ENCODE assay signal across 15 mouse cellular contexts in the genomic region with DNA sequence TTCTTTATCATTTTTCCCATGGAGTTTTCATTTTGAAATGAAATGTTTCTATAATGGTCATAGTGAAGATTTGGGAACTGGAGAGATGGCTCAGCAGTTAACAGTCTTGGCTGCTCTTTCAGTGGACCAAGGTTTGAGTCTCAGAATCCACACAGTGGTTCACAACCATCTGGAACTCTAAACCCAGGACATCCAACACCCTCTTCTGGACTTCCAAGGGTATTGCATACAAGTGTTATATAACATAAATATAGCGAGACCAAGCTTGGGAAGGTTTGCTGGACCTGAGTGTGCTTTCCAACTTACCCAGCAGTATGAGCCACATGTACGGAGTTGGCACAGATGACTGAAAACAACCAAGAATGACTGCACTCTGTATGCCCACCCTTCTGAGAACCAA. TPM values are rescaled to one million over a fixed set of nuclear protein-coding genes. Genes with fewer than 3 reads are reported as not detected.
DNase-seq lines count a peak whose midpoint lies in the region; ATAC-seq and TF ChIP-seq lines count a peak whose summit lies in the region.
"Had no signal": no experiment of that assay in that cellular context is flagged by ENCODE, and none has a peak within 500 bp of the region (broad histone marks: within the 10 kb centered on the region; RNA-seq: fewer than 3 reads in every experiment).

No protein-coding gene starts in this region.

- H3K27ac ChIP-seq in intestine, embryonic 15.5 days: no peak overlapping the region
- no peak overlapping the region for H3K27ac ChIP-seq in intestine, embryonic 16.5 days (ENCODE audit: low read length)
- no peak overlapping the region for H3K27ac ChIP-seq in liver, adult 2 months (replicated peaks; ENCODE audit: insufficient read depth, low read depth, low read length)
- H3K27ac ChIP-seq in liver, embryonic 11.5 days (ENCODE audit: low read depth, low read length): no peak overlapping the region
- H3K27ac ChIP-seq: forebrain, embryonic 15.5 days; limb, embryonic 12.5 days; lung, embryonic 15.5 days; neural tube, embryonic 13.5 days had no signal

- no peak for TF ChIP-seq POLR2A in liver, adult 2 months (IDR thresholded peaks at IDR 0.05; ENCODE audit: extremely low read depth, insufficient read depth, low read length)

- H3K36me3 ChIP-seq in intestine, embryonic 15.5 days: no peaks in the 10 kb centered on the region; the same call in 1 of the 2 replicates
- H3K36me3 ChIP-seq in intestine, embryonic 16.5 days (ENCODE audit: control insufficient read depth, insufficient read depth, low read length): no peaks in the 10 kb centered on the region
- H3K36me3 ChIP-seq in liver, adult 2 months (ENCODE audit: control insufficient read depth, insufficient read depth, low read length): no peaks in the 10 kb centered on the region
- no peaks in the 10 kb centered on the region for H3K36me3 ChIP-seq in liver, embryonic 11.5 days (ENCODE audit: control insufficient read depth, insufficient read depth, low read length)
- H3K36me3 ChIP-seq: forebrain, embryonic 15.5 days; limb, embryonic 12.5 days; lung, embryonic 15.5 days; neural tube, embryonic 13.5 days had no signal

- 0 out of 2 replicates have a peak, but pooled peaks have one; percentile 21 for ATAC-seq in intestine, embryonic 15.5 days
- ATAC-seq in intestine, embryonic 16.5 days: no peak
- no peak for ATAC-seq in liver, embryonic 11.5 days (replicated peaks; ENCODE audit: low FRiP score)
- ATAC-seq in megakaryocyte progenitor cell, adult 5-6 weeks (replicated peaks; ENCODE audit: poor library complexity): peak; percentile 86
- ATAC-seq: activated CD4-positive, CD25-positive, alpha-beta regulatory T cell, adult 4 months; forebrain, embryonic 15.5 days had no signal

- no peaks in the 10 kb centered on the region for H3K27me3 ChIP-seq in intestine, embryonic 15.5 days (replicated peaks)
- no peaks in the 10 kb centered on the region for H3K27me3 ChIP-seq in intestine, embryonic 16.5 days (replicated peaks; ENCODE audit: control insufficient read depth, insufficient read depth, low read length)
- no peaks in the 10 kb centered on the region for H3K27me3 ChIP-seq in liver, adult 2 months (ENCODE audit: control insufficient read depth, insufficient read depth, low read length)
- no peaks in the 10 kb centered on the region for H3K27me3 ChIP-seq in liver, embryonic 11.5 days (replicated peaks; ENCODE audit: control insufficient read depth, insufficient read depth, low read length)
- H3K27me3 ChIP-seq: limb, embryonic 12.5 days; lung, embryonic 15.5 days had no signal

- no peak overlapping the region for H3K9ac ChIP-seq in intestine, embryonic 15.5 days
- no peak overlapping the region for H3K9ac ChIP-seq in intestine, embryonic 16.5 days (ENCODE audit: low read depth, low read length)
- H3K9ac ChIP-seq in liver, adult 2 months (ENCODE audit: low read depth, low read length): no peak overlapping the region
- no peak overlapping the region for H3K9ac ChIP-seq in liver, embryonic 11.5 days (ENCODE audit: low read depth, low read length)
- H3K9ac ChIP-seq: forebrain, embryonic 15.5 days; limb, embryonic 12.5 days; lung, embryonic 15.5 days; neural tube, embryonic 13.5 days had no signal

- DNase-seq in liver, adult 2 months (ENCODE audit: extremely low read depth, low read depth, low spot score): peak; percentile 26
- DNase-seq in liver, embryonic 11.5 days (ENCODE audit: low spot score): no peak
- DNase-seq in R1 (ENCODE audit: low read depth, low spot score): peak; percentile 47
- no peak for DNase-seq in spleen, postnatal 4 days (ENCODE audit: low spot score in 2 of 2)
- DNase-seq in right cerebral cortex, postnatal 25 days: no peak
- DNase-seq: cerebellum, adult 9-10 months; embryo, embryonic 11 days had no signal

- no peaks in the 10 kb centered on the region for H3K79me2 ChIP-seq in liver, adult 2 months (ENCODE audit: control insufficient read depth, insufficient read depth, low read length)

- WGBS in intestine, embryonic 15.5 days: 93% methylated on average over 2 of the region's 2 CpGs
- 97% methylated on average over 2 of the region's 2 CpGs for WGBS in intestine, embryonic 16.5 days
- WGBS in liver, adult 2 months: 82% methylated on average over 2 of the region's 2 CpGs
- WGBS in liver, embryonic 11.5 days: 87% methylated on average over 2 of the region's 2 CpGs

- peaks cover 7% of the 10 kb centered on the region for H3K4me1 ChIP-seq in intestine, embryonic 15.5 days (replicated peaks)
- H3K4me1 ChIP-seq in intestine, embryonic 16.5 days (ENCODE audit: control insufficient read depth, insufficient read depth, low read length): peaks cover 10% of the 10 kb centered on the region
- peaks cover 5% of the 10 kb centered on the region for H3K4me1 ChIP-seq in liver, adult 2 months (ENCODE audit: control insufficient read depth, insufficient read depth, low read length)
- H3K4me1 ChIP-seq in liver, embryonic 11.5 days (replicated peaks; ENCODE audit: control insufficient read depth, insufficient read depth, low read length): 0 out of 2 replicates have a peak, but pooled peaks cover 3% of the 10 kb centered on the region
- H3K4me1 ChIP-seq: forebrain, embryonic 15.5 days; neural tube, embryonic 13.5 days had no signal

- no peaks in the 10 kb centered on the region for H3K9me3 ChIP-seq in intestine, embryonic 15.5 days
- no peaks in the 10 kb centered on the region for H3K9me3 ChIP-seq in intestine, embryonic 16.5 days (ENCODE audit: control insufficient read depth, low read length)
- no peaks in the 10 kb centered on the region for H3K9me3 ChIP-seq in liver, embryonic 11.5 days (ENCODE audit: control insufficient read depth, low read length)
- H3K9me3 ChIP-seq: forebrain, embryonic 15.5 days; limb, embryonic 12.5 days; lung, embryonic 15.5 days; neural tube, embryonic 13.5 days had no signal

- no peak overlapping the region for H3K4me2 ChIP-seq in intestine, embryonic 15.5 days (replicated peaks)
- H3K4me2 ChIP-seq in intestine, embryonic 16.5 days (ENCODE audit: low read depth, low read length): no peak overlapping the region
- no peak overlapping the region for H3K4me2 ChIP-seq in liver, embryonic 11.5 days
- H3K4me2 ChIP-seq: forebrain, embryonic 15.5 days; limb, embryonic 12.5 days; lung, embryonic 15.5 days; neural tube, embryonic 13.5 days had no signal

- no peak overlapping the region for H3K4me3 ChIP-seq in intestine, embryonic 15.5 days (replicated peaks)
- H3K4me3 ChIP-seq in intestine, embryonic 16.5 days (ENCODE audit: low read length): no peak overlapping the region
- H3K4me3 ChIP-seq in liver, adult 2 months (ENCODE audit: insufficient read depth, low read depth, low read length): no peak overlapping the region
- H3K4me3 ChIP-seq in liver, embryonic 11.5 days (ENCODE audit: low read depth, low read length): no peak overlapping the region
- H3K4me3 ChIP-seq: forebrain, embryonic 15.5 days; limb, embryonic 12.5 days; lung, embryonic 15.5 days; neural tube, embryonic 13.5 days had no signal

- TF ChIP-seq CTCF in liver, adult 2 months (IDR thresholded peaks at IDR 0.05; ENCODE audit: low read depth, low read length): no peak

RNA-seq across cellular contexts. Expression of gene Arhgap10, which starts 7.2 kb away (rescaled TPM):
- polyA plus RNA-seq in intestine, embryonic 15.5 days (2015; fragmentation: Nextera tagmentation; extraction: Ambion mirVana): 25.8 and 30.9 TPM in 2 replicates
- 28.9 and 29.6 TPM in 2 replicates for polyA plus RNA-seq in intestine, embryonic 16.5 days (2015; fragmentation: Nextera tagmentation; extraction: Ambion mirVana)
- 1.8 and 2.3 TPM in 2 replicates for total RNA-seq in liver, adult 2 months (2014; rRNA removed)
- 0.42 and 0.88 TPM in 2 replicates for polyA plus RNA-seq in liver, adult 2 months (2012; rRNA removed)
- 20.1 and 20.2 TPM in 2 replicates for polyA plus RNA-seq in liver, embryonic 11.5 days (2014; fragmentation: Nextera tagmentation; extraction: Ambion mirVana)
- 6.0 and 6.6 TPM in 2 replicates for total RNA-seq in megakaryocyte progenitor cell, adult 5-6 weeks (2015)
- 12.2 and 16.8 TPM in 2 replicates for total RNA-seq in megakaryocyte progenitor cell, adult 5-6 weeks (2017)

RNA-seq across cellular contexts. Expression of gene Prmt9, which starts 24.3 kb away (rescaled TPM):
- 16.6 and 16.9 TPM in 2 replicates for polyA plus RNA-seq in intestine, embryonic 15.5 days (2015; fragmentation: Nextera tagmentation; extraction: Ambion mirVana)
- 16.1 and 16.6 TPM in 2 replicates for polyA plus RNA-seq in intestine, embryonic 16.5 days (2015; fragmentation: Nextera tagmentation; extraction: Ambion mirVana)
- total RNA-seq in liver, adult 2 months (2014; rRNA removed): 14.7 and 17.3 TPM in 2 replicates
- 4.9 and 5.2 TPM in 2 replicates for polyA plus RNA-seq in liver, adult 2 months (2012; rRNA removed)
- 17.0 and 21.3 TPM in 2 replicates for polyA plus RNA-seq in liver, embryonic 11.5 days (2014; fragmentation: Nextera tagmentation; extraction: Ambion mirVana)
- 19.4 and 22.6 TPM in 2 replicates for total RNA-seq in megakaryocyte progenitor cell, adult 5-6 weeks (2015)
- total RNA-seq in megakaryocyte progenitor cell, adult 5-6 weeks (2017): 23.2 and 31.2 TPM in 2 replicates

Comparison
In these comparisons a context has a peak if more than half of its experiments do, and no peak if none do; other contexts are left out.
1. ATAC-seq: peak in intestine, embryonic 15.5 days (single experiment) and megakaryocyte progenitor cell, adult 5-6 weeks (single experiment); none in intestine, embryonic 16.5 days (single experiment) and liver, embryonic 11.5 days (single experiment).
2. DNase-seq: peak in liver, adult 2 months (single experiment) and R1 (single experiment); none in liver, embryonic 11.5 days (single experiment), spleen, postnatal 4 days (0 of 2) and right cerebral cortex, postnatal 25 days (single experiment).
3. RNA of gene Arhgap10, which starts 7.2 kb away (polyA plus RNA-seq): 25.8 to 30.9 TPM in intestine, embryonic 15.5 days, 28.9 to 29.6 TPM in intestine, embryonic 16.5 days and 20.1 to 20.2 TPM in liver, embryonic 11.5 days; 0.42 to 0.88 TPM in liver, adult 2 months; every median in the first group is over 10 times any median in the second.